Comparison of ENCODE assay signal across 18 mouse cellular contexts in genomic region chr4:95031158-95031557, GRCm38 (mm10).
"Had no signal": no experiment of that assay in that cellular context is flagged by ENCODE, and none has a peak within 500 bp of the region (broad histone marks: within the 10 kb centered on the region; RNA-seq: fewer than 3 reads in every experiment).

No protein-coding gene starts in this region.

- ATAC-seq: intestine, embryonic 16.5 days; midbrain, embryonic 13.5 days; midbrain, embryonic 16.5 days had no signal

- H3K9ac ChIP-seq: kidney, embryonic 15.5 days; liver, embryonic 13.5 days; lung, embryonic 15.5 days; midbrain, embryonic 13.5 days; neural tube, embryonic 13.5 days had no signal

- H3K9me3 ChIP-seq: kidney, embryonic 15.5 days; liver, embryonic 13.5 days; lung, embryonic 15.5 days; megakaryocyte, embryonic 14.5 days; midbrain, embryonic 10.5 days; midbrain, embryonic 13.5 days; neural tube, embryonic 13.5 days had no signal

- H3K27ac ChIP-seq: kidney, embryonic 15.5 days; layer of hippocampus, adult 2 months; liver, embryonic 13.5 days; lung, embryonic 15.5 days; midbrain, embryonic 10.5 days; midbrain, embryonic 13.5 days; neural tube, embryonic 13.5 days had no signal

- H3K4me1 ChIP-seq: kidney, embryonic 15.5 days; liver, embryonic 13.5 days; lung, embryonic 15.5 days; midbrain, embryonic 10.5 days; neural tube, embryonic 13.5 days had no signal

- H3K36me3 ChIP-seq: kidney, embryonic 15.5 days; liver, embryonic 13.5 days; lung, embryonic 15.5 days; midbrain, embryonic 10.5 days; midbrain, embryonic 13.5 days; neural tube, embryonic 13.5 days had no signal

- H3K4me2 ChIP-seq: kidney, embryonic 15.5 days; liver, embryonic 13.5 days; lung, embryonic 15.5 days; midbrain, embryonic 13.5 days; neural tube, embryonic 13.5 days had no signal

- DNase-seq: kidney, adult 18-20 months; kidney, postnatal 14 days; layer of hippocampus, adult 9-11 months; liver, embryonic 13.5 days; retina, postnatal 1 day; right cerebral cortex, postnatal 25 days; thymus, adult 18-20 months; thymus, postnatal 36 days had no signal

- H3K4me3 ChIP-seq: kidney, embryonic 15.5 days; layer of hippocampus, adult 2 months; liver, embryonic 13.5 days; lung, embryonic 15.5 days; megakaryocyte, embryonic 14.5 days; midbrain, embryonic 10.5 days; midbrain, embryonic 13.5 days; myocyte; neural tube, embryonic 13.5 days had no signal

- H3K27me3 ChIP-seq: kidney, embryonic 15.5 days; liver, embryonic 13.5 days; lung, embryonic 15.5 days; megakaryocyte, embryonic 14.5 days; midbrain, embryonic 13.5 days; neural tube, embryonic 13.5 days had no signal
